Mouse (Mus musculus) kidney, adult 2 months (tissue): ENCODE data around the gene Cers6.

Experiments used
- CTCF ChIP-seq: fragments of 200-500 bp; conservative IDR thresholded peaks from 2 replicates; pipeline ENCODE4 v1.5.1; 2011; ENCODE audit warnings: low read depth, mild to moderate bottlenecking, control low read depth, low read length, moderate library complexity, mixed read lengths; ENCODE audit not compliant: insufficient read depth, insufficient read length
- POLR2A ChIP-seq: fragments of 200-500 bp; IDR thresholded peaks from one replicate; pipeline ENCODE4 v1.6.1; 2011; ENCODE audit warnings: low read depth, low read length, control low read depth

DNA sequence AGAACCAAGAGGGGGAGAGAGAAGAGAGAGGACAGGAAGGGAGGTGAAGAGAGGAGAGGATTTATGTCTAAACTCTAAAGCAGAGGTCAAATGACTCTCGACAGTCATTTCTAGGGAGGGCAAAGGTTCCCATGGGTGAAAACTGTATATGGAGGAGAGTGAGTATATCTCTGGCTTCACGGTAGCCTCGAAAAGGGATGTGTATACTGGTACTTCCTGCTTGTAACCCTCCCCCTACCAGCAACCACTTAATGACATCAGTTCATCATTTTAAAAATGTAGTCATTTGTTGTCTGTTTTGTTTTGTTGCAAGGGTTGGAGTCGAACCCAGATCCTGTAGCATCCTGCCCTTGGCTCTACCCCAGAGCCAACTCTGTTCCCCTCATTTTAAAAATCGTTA, 17.9 kb upstream of the Cers6 start:
- no peak for TF ChIP-seq CTCF
- TF ChIP-seq POLR2A: no peak
